Mouse (Mus musculus) erythroblast, embryonic 14.5 days (primary cell): ENCODE measurements at regions not wholly inside any gene's neighbourhood (a gene's known extent, or its start where the extent isn't known, plus 50 kb on each side); places are given as distances from the start of the nearest gene placed in this dataset.

ENCODE experiments used
- GATA1 ChIP-seq: IDR thresholded peaks from 2 replicates; pipeline ENCODE4 v1.6.1; 2012; ENCODE audit warnings: low read length, inconsistent platforms, mixed read lengths
- TAL1 ChIP-seq: IDR thresholded peaks from 3 replicates; pipeline ENCODE4 v1.6.1; 2012; ENCODE audit warnings: low read length, inconsistent platforms, mixed read lengths

- TF ChIP-seq GATA1 (no peak), TAL1 (no peak)
These were observed 193.9 kb upstream of the Sox9 start for GRCm38 (mm10) chr11:112588088-112588487.
